Mouse (Mus musculus) kidney, adult 2 months (tissue): ENCODE measurements around the gene Spock2.
"Not testable (repeated sequence)": the region's sequence is repeated elsewhere in the genome, so short reads cannot be mapped to it uniquely, and the experiment has no call there.

ENCODE experiments used
- CTCF ChIP-seq: fragments of 200-500 bp; conservative IDR thresholded peaks from 2 replicates; pipeline ENCODE4 v1.5.1; 2011; ENCODE audit warnings: low read depth, mild to moderate bottlenecking, control low read depth, low read length, moderate library complexity, mixed read lengths; ENCODE audit not compliant: insufficient read depth, insufficient read length
- POLR2A ChIP-seq: fragments of 200-500 bp; IDR thresholded peaks from one replicate; pipeline ENCODE4 v1.6.1; 2011; ENCODE audit warnings: low read depth, low read length, control low read depth

GRCm38 (mm10) chr10:60136010-60136409, 30.0 kb downstream of the Spock2 start:
- TF ChIP-seq CTCF, POLR2A: not testable (repeated sequence)
